Mouse (Mus musculus) small intestine, adult 2 months (tissue): ENCODE data around the gene Myh9. TPM values are rescaled to one million over a fixed set of nuclear protein-coding genes. Genes with fewer than 3 reads are reported as not detected.
"Not testable (repeated sequence)": the region's sequence is repeated elsewhere in the genome, so short reads cannot be mapped to it uniquely, and the experiment has no call there.

ENCODE experiments used
- H3K27ac ChIP-seq: fragments of 200-500 bp; 2 replicates; pipeline ENCODE4 v1.5.1; 2012; ENCODE audit warnings: low read depth, low read length, control low read depth, inconsistent platforms; ENCODE audit not compliant: insufficient read depth
- H3K27me3 ChIP-seq: fragments of 200-500 bp; 2 replicates; pipeline ENCODE4 v1.6.1; 2012; ENCODE audit warnings: mild to moderate bottlenecking, moderate library complexity, low read length, inconsistent platforms; ENCODE audit not compliant: control insufficient read depth, insufficient read depth
- H3K36me3 ChIP-seq: fragments of 200-500 bp; 2 replicates; pipeline ENCODE4 v1.6.1; 2012; ENCODE audit warnings: mild to moderate bottlenecking, low read length, control low read depth, inconsistent platforms; ENCODE audit not compliant: control insufficient read depth, insufficient read depth
- H3K4me1 ChIP-seq: fragments of 200-500 bp; 2 replicates; pipeline ENCODE4 v1.6.1; 2012; ENCODE audit warnings: low read length, inconsistent platforms, mixed read lengths; ENCODE audit not compliant: control insufficient read depth, insufficient read depth, insufficient read length
- H3K4me3 ChIP-seq: fragments of 200-500 bp; 2 replicates; pipeline ENCODE4 v1.5.1; 2012; ENCODE audit warnings: low read depth, mild to moderate bottlenecking, control low read depth, inconsistent platforms, low read length, moderate library complexity
- WGBS: fragments of 180-500 bp; shearing (Covaris S2); methylation state at CpG from one replicate; pipeline ENCODE4 v1.1.7; 2018; 5-methylcytosine and 5-hydroxymethylcytosine counted together
- polyA plus RNA-seq: library from polyadenylated mRNA; depleted of rRNA; stranded (reverse); fragments of >200 nt; gene quantifications from 2 replicates; pipeline ENCODE4 v1.2.3, GENCODE M21; 2012; rRNA removed

Gene Myh9
- polyA plus RNA-seq, 1 experiment: 89.4 TPM

DNA sequence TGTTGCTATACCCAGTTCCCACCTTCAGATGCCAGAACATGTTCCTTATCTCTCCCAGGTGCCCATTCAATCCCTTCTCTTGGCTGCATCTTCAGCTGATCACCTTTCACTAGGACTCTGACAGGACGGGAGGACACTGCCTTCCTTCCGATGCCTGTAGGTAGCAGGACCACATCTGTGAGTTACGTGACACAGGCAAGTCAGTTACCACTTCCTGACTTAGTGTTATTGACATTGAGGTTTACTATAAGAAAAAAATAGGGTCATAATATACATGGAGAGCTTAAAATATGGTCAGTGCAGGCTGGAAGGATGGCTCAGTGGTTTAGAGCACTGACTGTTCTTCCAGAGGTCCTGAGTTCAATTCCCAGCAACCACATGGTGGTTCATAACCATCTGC is 120.5 kb downstream of the Myh9 start:
- no CpG with 5 or more reads among the region's 3 CpGs for WGBS
- not testable (repeated sequence) for H3K27me3 ChIP-seq, H3K27ac ChIP-seq, H3K36me3 ChIP-seq, H3K4me3 ChIP-seq, H3K4me1 ChIP-seq

GRCm38 (mm10) chr15:77718240-77718639 is 123.7 kb downstream of the Myh9 start:
- WGBS: 43% methylated on average over 4 of the region's 6 CpGs
- H3K27ac ChIP-seq, H3K4me3 ChIP-seq, H3K36me3 ChIP-seq, H3K4me1 ChIP-seq, H3K27me3 ChIP-seq: not testable (repeated sequence)

Other genes starting within 250 kb of the Myh9 start
- 0.08 and 0.35 TPM in 2 replicates for gene Apol10b, start 246.1 kb downstream of the Myh9 start, polyA plus RNA-seq
- gene Gm36245, start 242.9 kb downstream of the Myh9 start, polyA plus RNA-seq: not detected in 2 replicates
- 0.22 TPM in 1 of 2 replicates, not detected in the other for gene Apol11b, start 198.9 kb downstream of the Myh9 start, polyA plus RNA-seq
- gene Apol7e, start 143.3 kb downstream of the Myh9 start, polyA plus RNA-seq: 1.9 and 3.6 TPM in 2 replicates
- 5.7 and 102 TPM in 2 replicates for gene Apol9b, start 113.1 kb downstream of the Myh9 start, polyA plus RNA-seq
- 0.10 and 0.11 TPM in 2 replicates for gene Apol8, start 85.2 kb downstream of the Myh9 start, polyA plus RNA-seq
- 157 and 222 TPM in 2 replicates for gene Txn2, start 86.8 kb upstream of the Myh9 start, polyA plus RNA-seq
- 0.90 and 1.7 TPM in 2 replicates for gene Foxred2, start 114.5 kb upstream of the Myh9 start, polyA plus RNA-seq
- gene Eif3d, start 128.6 kb upstream of the Myh9 start, polyA plus RNA-seq: 50.1 and 89.4 TPM in 2 replicates